Mouse (Mus musculus) left cerebral cortex, postnatal 25 days (tissue): ENCODE data around the gene Tatdn2. TPM values are rescaled to one million over a fixed set of nuclear protein-coding genes. Genes with fewer than 3 reads are reported as not detected.

Experiments used
- DNase-seq, 2 experiments: peaks; one replicate each; pipeline ENCODE4 v3.0.0; 2022; ENCODE audit warnings: low spot score in 2 of 2, mixed read lengths in 1 of 2
- intact Hi-C: fragments of 180-260 bp; cut with DNase I; formaldehyde crosslinking; loops from one replicate; pipeline ENCODE4 v1.15.1; 2025
- microRNA-seq, 2 experiments: library from miRNA; unstranded; fragments of <30 nt; microRNA quantifications; one replicate each; pipeline ENCODE4 v1.2.0; 2022
- total RNA-seq, 2 experiments: library from RNA; stranded (reverse); gene quantifications; 2 replicates each; pipeline ENCODE4 v1.2.3; 2021

Tatdn2 gene
- total RNA-seq, 2 experiments from 2014 or later, result 67.1 to 71.7 TPM

- intact Hi-C loops, result no loop called here
- no peak for DNase-seq
Measured at GRCm38 (mm10) chr6:113749119-113749685, 52.4 kb downstream of the Tatdn2 start.

Small RNAs within 50 kb of the gene (microRNA-seq; reads per million reads assigned to microRNA genes)
- gene Mir7042, result 1.5 to 3.0 reads per million in 2 experiments

Other genes with a start within 250 kb of the Tatdn2 start
- gene Il17re, start 238.6 kb upstream of the Tatdn2 start, total RNA-seq, result under 1 TPM; 0.34 to 0.66 TPM
- gene Il17rc, start 225.6 kb upstream of the Tatdn2 start, total RNA-seq, result 1 to 10 TPM; 4.6 to 5.7 TPM
- gene Creld1, start 213.8 kb upstream of the Tatdn2 start, total RNA-seq, result 100 to 1,000 TPM; 114 to 121 TPM
- gene Prrt3, start 195.1 kb upstream of the Tatdn2 start, total RNA-seq, result 10 to 100 TPM; 56.2 to 57.0 TPM
- 10 to 100 TPM; 82.5 to 83.2 TPM for gene Emc3, start 165.4 kb upstream of the Tatdn2 start, total RNA-seq
- 1 to 10 TPM; 1.9 to 2.1 TPM for gene Fancd2, start 165.4 kb upstream of the Tatdn2 start, total RNA-seq
- under 1 TPM; 0.25 to 0.34 TPM for gene Fancd2os, start 96.3 kb upstream of the Tatdn2 start, total RNA-seq
- gene Brk1, start 92.3 kb upstream of the Tatdn2 start, total RNA-seq, result 100 to 1,000 TPM; 249 to 254 TPM
- 10 to 100 TPM; 50.4 to 51.4 TPM for gene Vhl, start 73.1 kb upstream of the Tatdn2 start, total RNA-seq
- gene Irak2, start 58.6 kb upstream of the Tatdn2 start, total RNA-seq, result 10 to 100 TPM; 18.5 to 21.1 TPM
- gene Ghrl, start 22.8 kb downstream of the Tatdn2 start, total RNA-seq, result not detected
- gene Sec13, start 43.7 kb downstream of the Tatdn2 start, total RNA-seq, result 10 to 100 TPM; 69.4 to 70.6 TPM